1 mouse cellular context compared by ENCODE assay signal in the genomic region with DNA sequence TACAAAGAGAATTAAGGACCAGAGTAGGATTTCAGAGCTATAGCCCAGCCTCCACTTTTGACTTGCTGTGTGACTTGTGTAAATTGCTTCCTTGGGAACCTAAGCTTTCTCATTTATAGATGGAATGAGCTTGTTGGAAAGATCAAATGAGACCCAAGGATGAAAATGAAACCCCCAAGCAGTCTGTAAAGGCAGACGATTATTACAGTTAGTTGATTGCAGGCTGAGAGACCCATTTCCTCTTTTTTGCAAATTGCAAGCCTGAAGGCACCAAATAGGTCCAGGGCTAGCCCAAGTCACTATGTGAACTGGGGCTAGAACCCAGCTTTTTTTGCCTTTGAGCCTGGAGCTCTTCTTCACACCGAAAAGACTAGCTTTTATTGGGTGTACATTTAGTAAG.
TF ChIP-seq lines count a peak whose summit lies in the region.

No protein-coding gene starts in this region.

TF ChIP-seq in CH12.LX, 34 proteins besides CTCF, POLR2A, EP300 and RAD21 (continued from another document):
- no peak for TF ChIP-seq NELFE (IDR thresholded peaks at IDR 0.05; ENCODE audit: low read depth, low read length)
